Mouse (Mus musculus): ENCODE results near the gene Nt5dc1.

GRCm38 (mm10) chr10:34246106-34246505 lies 172.2 kb downstream of the Nt5dc1 start:
- TF ChIP-seq CTCF (IDR thresholded peaks at IDR 0.05; ENCODE audit: low read depth, low read length) = no peak
- no peak for TF ChIP-seq POLR2A (IDR thresholded peaks at IDR 0.05; ENCODE audit: insufficient read depth, low read length)
- no peak for TF ChIP-seq EP300 (IDR thresholded peaks at IDR 0.05; ENCODE audit: insufficient read depth, low read depth, low read length)
